In the genomic region with DNA sequence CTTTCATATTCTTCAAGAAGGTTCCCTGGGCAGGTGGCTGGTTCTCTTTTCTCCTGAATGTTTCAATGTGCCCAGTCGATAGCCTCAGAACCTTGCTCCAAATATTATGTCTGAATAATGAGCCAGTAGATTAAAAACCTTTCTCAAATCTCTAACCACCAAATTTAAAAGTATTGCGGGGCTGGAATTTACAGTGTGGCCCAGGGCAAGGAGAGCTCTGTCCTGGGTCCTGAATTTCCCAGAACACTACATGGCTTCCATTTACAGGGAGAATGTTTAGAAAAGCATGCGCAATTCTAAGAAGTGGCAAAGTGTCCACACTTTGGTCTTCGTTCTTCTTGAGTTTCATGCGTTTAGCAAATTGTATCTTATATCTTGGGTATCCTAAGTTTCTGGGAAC, we compare ENCODE assay signal across 17 mouse cellular contexts.
DNase-seq lines count a peak whose midpoint lies in the region; ATAC-seq and TF ChIP-seq lines count a peak whose summit lies in the region.
"Had no signal": no experiment of that assay in that cellular context is flagged by ENCODE, and none has a peak within 500 bp of the region (broad histone marks: within the 10 kb centered on the region; RNA-seq: fewer than 3 reads in every experiment).

No protein-coding gene starts in this region.

- H3K27me3 ChIP-seq in kidney, adult 2 months (replicated peaks; ENCODE audit: control insufficient read depth, insufficient read depth, low read length) = no peaks in the 10 kb centered on the region
- H3K27me3 ChIP-seq in kidney, embryonic 16.5 days (ENCODE audit: insufficient read depth, low read length) = no peaks in the 10 kb centered on the region
- no peaks in the 10 kb centered on the region for H3K27me3 ChIP-seq in midbrain, embryonic 11.5 days (ENCODE audit: control insufficient read depth, insufficient read depth, low read length)
- H3K27me3 ChIP-seq in midbrain, embryonic 15.5 days (replicated peaks) = no peaks in the 10 kb centered on the region
- H3K27me3 ChIP-seq: heart, embryonic 12.5 days; hindbrain, embryonic 12.5 days; limb, embryonic 12.5 days had no signal

- H3K4me3 ChIP-seq in kidney, adult 2 months (ENCODE audit: insufficient read depth, low read depth, low read length) = no peak overlapping the region
- no peak overlapping the region for H3K4me3 ChIP-seq in kidney, embryonic 16.5 days (ENCODE audit: low read length)
- H3K4me3 ChIP-seq in midbrain, embryonic 11.5 days (ENCODE audit: low read depth, low read length) = no peak overlapping the region
- H3K4me3 ChIP-seq in midbrain, embryonic 15.5 days = no peak overlapping the region
- H3K4me3 ChIP-seq: heart, embryonic 12.5 days; hindbrain, embryonic 12.5 days; limb, embryonic 12.5 days; midbrain, embryonic 12.5 days had no signal

- H3K9me3 ChIP-seq in kidney, embryonic 16.5 days (ENCODE audit: low read length) = peaks cover 4% of the 10 kb centered on the region; the same call in 1 of the 2 replicates
- no peaks in the 10 kb centered on the region for H3K9me3 ChIP-seq in midbrain, embryonic 11.5 days (ENCODE audit: control insufficient read depth, low read length)
- H3K9me3 ChIP-seq in midbrain, embryonic 15.5 days = no peaks in the 10 kb centered on the region
- H3K9me3 ChIP-seq: heart, embryonic 12.5 days; hindbrain, embryonic 12.5 days; limb, embryonic 12.5 days; midbrain, embryonic 12.5 days had no signal

- 25% methylated on average over 5 of the region's 5 CpGs for WGBS in kidney, adult 2 months
- WGBS in kidney, embryonic 16.5 days = 49% methylated on average over 5 of the region's 5 CpGs
- 79% methylated on average over 5 of the region's 5 CpGs for WGBS in midbrain, embryonic 11.5 days
- 71% methylated on average over 5 of the region's 5 CpGs for WGBS in midbrain, embryonic 15.5 days

- H3K36me3 ChIP-seq in kidney, adult 2 months (ENCODE audit: control insufficient read depth, insufficient read depth, low read length) = no peaks in the 10 kb centered on the region
- no peaks in the 10 kb centered on the region for H3K36me3 ChIP-seq in kidney, embryonic 16.5 days (ENCODE audit: insufficient read depth, low read length)
- H3K36me3 ChIP-seq in midbrain, embryonic 11.5 days (ENCODE audit: control insufficient read depth, insufficient read depth, low read length) = no peaks in the 10 kb centered on the region
- H3K36me3 ChIP-seq in midbrain, embryonic 15.5 days (replicated peaks) = no peaks in the 10 kb centered on the region
- H3K36me3 ChIP-seq: heart, embryonic 12.5 days; hindbrain, embryonic 12.5 days; limb, embryonic 12.5 days; midbrain, embryonic 12.5 days had no signal

- H3K27ac ChIP-seq in kidney, adult 2 months (ENCODE audit: insufficient read depth, low read depth, low read length) = no peak overlapping the region
- H3K27ac ChIP-seq in kidney, embryonic 16.5 days (ENCODE audit: low read length) = no peak overlapping the region
- no peak overlapping the region for H3K27ac ChIP-seq in midbrain, embryonic 11.5 days (ENCODE audit: low read depth, low read length)
- no peak overlapping the region for H3K27ac ChIP-seq in midbrain, embryonic 15.5 days
- H3K27ac ChIP-seq: hindbrain, embryonic 12.5 days; limb, embryonic 12.5 days; midbrain, embryonic 12.5 days had no signal

- no peak for TF ChIP-seq CTCF in kidney, adult 2 months (conservative IDR thresholded peaks at IDR 0.05; ENCODE audit: insufficient read depth, insufficient read length, low read depth, low read length)

- TF ChIP-seq POLR2A in kidney, adult 2 months (IDR thresholded peaks at IDR 0.05; ENCODE audit: low read depth, low read length) = no peak

- no peak overlapping the region for H3K9ac ChIP-seq in kidney, embryonic 16.5 days (replicated peaks; ENCODE audit: low read length)
- no peak overlapping the region for H3K9ac ChIP-seq in midbrain, embryonic 11.5 days (ENCODE audit: low read length)
- H3K9ac ChIP-seq in midbrain, embryonic 15.5 days = no peak overlapping the region
- H3K9ac ChIP-seq: forebrain, postnatal 0 days; heart, embryonic 12.5 days; hindbrain, embryonic 12.5 days; limb, embryonic 12.5 days; liver, postnatal 0 days; midbrain, embryonic 12.5 days had no signal

- peaks cover 5% of the 10 kb centered on the region; the same call in 1 of the 2 replicates for H3K4me1 ChIP-seq in kidney, adult 2 months (ENCODE audit: control insufficient read depth, insufficient read depth, low read length)
- peaks cover 13% of the 10 kb centered on the region; the same call in 1 of the 2 replicates for H3K4me1 ChIP-seq in kidney, embryonic 16.5 days (ENCODE audit: insufficient read depth, low read length)
- 0 out of 2 replicates have a peak, but pooled peaks cover 4% of the 10 kb centered on the region for H3K4me1 ChIP-seq in midbrain, embryonic 11.5 days (ENCODE audit: control insufficient read depth, insufficient read depth, low read length)
- H3K4me1 ChIP-seq in midbrain, embryonic 15.5 days = peaks cover 10% of the 10 kb centered on the region
- H3K4me1 ChIP-seq: heart, embryonic 12.5 days had no signal

- DNase-seq in kidney, adult 2 months = peak; percentile 71
- DNase-seq in midbrain, embryonic 11.5 days (ENCODE audit: low spot score, missing footprints) = peak; percentile 47
- DNase-seq in adipocyte (ENCODE audit: low spot score) = peak; percentile 19
- peak; percentile 34 for DNase-seq in mesoderm, embryonic 11.5 days (ENCODE audit: low read depth, low spot score)
- DNase-seq in thymus, postnatal 36 days = no peak
- DNase-seq: cerebellum, adult 11 months; forebrain, postnatal 0 days; gastrocnemius, postnatal 25 days; layer of hippocampus, postnatal 36 days; liver, postnatal 0 days had no signal

- no peak for ATAC-seq in kidney, embryonic 16.5 days (ENCODE audit: low FRiP score, low TSS enrichment)
- ATAC-seq in midbrain, embryonic 11.5 days (ENCODE audit: low FRiP score) = no peak
- ATAC-seq in midbrain, embryonic 15.5 days (replicated peaks) = no peak
- ATAC-seq: forebrain, postnatal 0 days; intestine, postnatal 0 days; liver, postnatal 0 days had no signal

- no peak overlapping the region for H3K4me2 ChIP-seq in kidney, embryonic 16.5 days (replicated peaks; ENCODE audit: low read depth, low read length)
- H3K4me2 ChIP-seq in midbrain, embryonic 11.5 days = no peak overlapping the region
- H3K4me2 ChIP-seq in midbrain, embryonic 15.5 days = no peak overlapping the region
- H3K4me2 ChIP-seq: heart, embryonic 12.5 days; hindbrain, embryonic 12.5 days; limb, embryonic 12.5 days; midbrain, embryonic 12.5 days had no signal

Comparison
In these comparisons a context has a peak if more than half of its experiments do, and no peak if none do; other contexts are left out.
1. DNase-seq: peak in kidney, adult 2 months (single experiment), midbrain, embryonic 11.5 days (single experiment), adipocyte (single experiment) and mesoderm, embryonic 11.5 days (single experiment); none in thymus, postnatal 36 days (0 of 2).